Mouse (Mus musculus) spleen, adult 2 months (tissue): Measurements from ENCODE around the gene Npas3. TPM values are rescaled to one million over a fixed set of nuclear protein-coding genes. Genes with fewer than 3 reads are reported as not detected.

Experiments
- DNase-seq, 2 experiments: peaks; one replicate each; pipeline versions ENCODE4 v3.0.0 to v3.0.0-alpha.2; 2012 to 2021; ENCODE audit warnings: low spot score in 2 of 2, low read depth in 1 of 2
- H3K27ac ChIP-seq: fragments of 200-500 bp; 2 replicates; pipeline ENCODE4 v1.5.1; 2012; ENCODE audit warnings: low read length, inconsistent platforms; ENCODE audit not compliant: insufficient read depth
- H3K27me3 ChIP-seq: fragments of 200-500 bp; 2 replicates; pipeline ENCODE4 v1.6.1; 2012; ENCODE audit warnings: mild to moderate bottlenecking, moderate library complexity, low read length, inconsistent platforms; ENCODE audit not compliant: control insufficient read depth, insufficient read depth
- H3K36me3 ChIP-seq: fragments of 200-500 bp; 2 replicates; pipeline ENCODE4 v1.6.1; 2012; ENCODE audit warnings: mild to moderate bottlenecking, low read length, inconsistent platforms; ENCODE audit not compliant: control insufficient read depth, insufficient read depth
- H3K4me1 ChIP-seq: fragments of 200-500 bp; 2 replicates; pipeline ENCODE4 v1.6.1; 2011; ENCODE audit warnings: inconsistent platforms; ENCODE audit not compliant: control insufficient read depth, insufficient read depth, insufficient read length
- H3K4me3 ChIP-seq: fragments of 200-500 bp; 2 replicates; pipeline ENCODE4 v1.5.1; 2011; ENCODE audit warnings: mild to moderate bottlenecking, inconsistent platforms; ENCODE audit not compliant: insufficient read depth, insufficient read length; ENCODE audit errors: extremely low read depth
- CTCF ChIP-seq: fragments of 200-500 bp; IDR thresholded peaks from 2 replicates; pipeline ENCODE4 v1.5.1; 2011; ENCODE audit warnings: mild to moderate bottlenecking, inconsistent platforms; ENCODE audit not compliant: insufficient read depth, insufficient read length, insufficient replicate concordance; ENCODE audit errors: extremely low read depth
- POLR2A ChIP-seq: fragments of 200-500 bp; IDR thresholded peaks from 2 replicates; pipeline ENCODE4 v1.6.1; 2011; ENCODE audit warnings: low read depth, low read length, inconsistent platforms
- WGBS: fragments of 180-500 bp; shearing (Covaris S2); methylation state at CpG from one replicate; pipeline ENCODE4 v1.1.7; 2018; 5-methylcytosine and 5-hydroxymethylcytosine counted together
- polyA plus RNA-seq: library from polyadenylated mRNA; depleted of rRNA; stranded (reverse); fragments of >200 nt; gene quantifications from 2 replicates; pipeline ENCODE4 v1.2.3, GENCODE M21; 2012

The Npas3 gene
- polyA plus RNA-seq, 1 experiment = 0.26 TPM

DNA sequence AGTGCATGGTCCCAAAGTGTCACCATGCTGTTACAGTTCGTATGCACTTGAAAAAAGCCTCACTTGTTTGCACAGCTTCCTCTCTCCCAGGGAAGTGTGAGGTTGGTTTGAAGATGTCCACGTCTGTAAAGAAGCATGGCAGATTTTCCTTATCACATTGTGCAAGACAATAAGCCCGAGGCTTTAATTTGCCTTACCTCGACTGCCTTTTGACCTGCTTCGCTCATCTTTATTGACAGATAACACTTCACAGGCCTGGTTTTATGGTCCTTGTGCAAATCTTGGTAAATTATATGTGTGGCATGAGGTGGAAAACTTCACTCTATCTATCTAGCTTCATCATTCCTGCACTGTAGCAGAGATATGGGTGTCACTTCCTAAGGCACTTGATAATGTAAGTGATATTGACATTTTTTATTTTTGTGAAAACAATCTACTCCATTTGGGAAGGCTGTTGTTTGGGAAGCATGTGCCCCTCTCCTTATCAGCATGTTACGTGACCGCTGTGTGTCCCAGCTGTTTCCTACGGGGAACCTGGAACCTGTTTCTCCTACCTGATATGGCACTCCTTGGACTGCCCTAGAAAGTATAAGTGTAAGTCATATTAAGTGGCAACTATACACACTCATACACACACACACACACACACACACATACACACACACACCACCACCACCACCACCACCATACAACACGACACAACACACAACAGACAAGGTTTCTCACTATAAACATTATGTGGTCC lies 450.2 kb downstream of the Npas3 start:
- DNase-seq = no peak
- TF ChIP-seq CTCF (no peak), POLR2A (no peak)
- 83% methylated on average over 9 of the region's 9 CpGs for WGBS
- H3K27ac ChIP-seq = no peak overlapping the region
- H3K4me1 ChIP-seq = no peaks in the 10 kb centered on the region
- H3K27me3 ChIP-seq = no peaks in the 10 kb centered on the region
- no peak overlapping the region for H3K4me3 ChIP-seq
- no peaks in the 10 kb centered on the region for H3K36me3 ChIP-seq

DNA sequence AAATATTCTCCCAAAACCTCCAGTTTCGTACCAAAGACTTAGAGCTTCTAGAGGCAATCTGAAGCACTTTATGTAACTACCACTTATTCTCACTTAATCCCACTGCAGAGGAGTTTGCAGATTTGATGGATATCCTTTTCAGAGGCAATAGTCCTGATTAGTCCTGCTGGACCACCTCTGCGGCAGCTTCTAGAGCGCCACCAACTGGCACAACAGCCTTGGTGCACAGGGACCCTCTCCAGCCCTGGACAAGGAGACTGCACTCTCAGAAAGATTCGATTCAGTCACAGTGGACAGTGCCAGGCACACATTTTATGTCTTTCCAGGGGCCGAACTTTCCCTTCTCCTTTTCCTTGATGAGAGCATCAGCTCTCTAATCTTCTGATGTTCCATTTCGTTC lies 471.4 kb downstream of the Npas3 start:
- Histone ChIP-seq H3K36me3 (no peaks in the 10 kb centered on the region), H3K4me3 (no peak overlapping the region), H3K4me1 (no peaks in the 10 kb centered on the region), H3K27me3 (no peaks in the 10 kb centered on the region), H3K27ac (no peak overlapping the region)
- DNase-seq = no peak
- TF ChIP-seq CTCF = no peak
- no peak for TF ChIP-seq POLR2A
- WGBS = 55% methylated on average over 6 of the region's 6 CpGs

DNA sequence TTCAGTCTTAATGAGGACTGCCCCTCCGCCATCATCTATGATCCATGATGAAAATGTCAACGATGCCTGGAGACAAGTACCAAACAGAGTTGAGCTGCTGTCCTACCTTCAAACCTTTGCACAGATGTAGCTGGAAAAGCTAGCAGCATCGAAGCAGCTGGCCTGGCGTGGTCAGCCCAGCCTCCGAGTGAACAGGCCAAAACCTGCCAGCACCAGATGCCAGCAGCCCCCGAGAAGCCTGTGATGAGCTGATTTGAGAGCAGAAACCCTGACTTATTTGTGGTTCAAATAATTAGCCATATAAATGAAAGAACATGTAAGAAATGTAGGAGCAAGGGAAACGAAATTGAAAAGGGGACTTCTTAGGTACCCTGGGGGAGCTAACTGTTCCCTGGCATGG lies 473.7 kb downstream of the Npas3 start:
- TF ChIP-seq CTCF = no peak
- TF ChIP-seq POLR2A = no peak
- H3K27ac ChIP-seq = no peak overlapping the region
- 86% methylated on average over 7 of the region's 7 CpGs for WGBS
- no peaks in the 10 kb centered on the region for H3K4me1 ChIP-seq
- no peaks in the 10 kb centered on the region for H3K36me3 ChIP-seq
- no peaks in the 10 kb centered on the region for H3K27me3 ChIP-seq
- DNase-seq = no peak
- H3K4me3 ChIP-seq = no peak overlapping the region

DNA sequence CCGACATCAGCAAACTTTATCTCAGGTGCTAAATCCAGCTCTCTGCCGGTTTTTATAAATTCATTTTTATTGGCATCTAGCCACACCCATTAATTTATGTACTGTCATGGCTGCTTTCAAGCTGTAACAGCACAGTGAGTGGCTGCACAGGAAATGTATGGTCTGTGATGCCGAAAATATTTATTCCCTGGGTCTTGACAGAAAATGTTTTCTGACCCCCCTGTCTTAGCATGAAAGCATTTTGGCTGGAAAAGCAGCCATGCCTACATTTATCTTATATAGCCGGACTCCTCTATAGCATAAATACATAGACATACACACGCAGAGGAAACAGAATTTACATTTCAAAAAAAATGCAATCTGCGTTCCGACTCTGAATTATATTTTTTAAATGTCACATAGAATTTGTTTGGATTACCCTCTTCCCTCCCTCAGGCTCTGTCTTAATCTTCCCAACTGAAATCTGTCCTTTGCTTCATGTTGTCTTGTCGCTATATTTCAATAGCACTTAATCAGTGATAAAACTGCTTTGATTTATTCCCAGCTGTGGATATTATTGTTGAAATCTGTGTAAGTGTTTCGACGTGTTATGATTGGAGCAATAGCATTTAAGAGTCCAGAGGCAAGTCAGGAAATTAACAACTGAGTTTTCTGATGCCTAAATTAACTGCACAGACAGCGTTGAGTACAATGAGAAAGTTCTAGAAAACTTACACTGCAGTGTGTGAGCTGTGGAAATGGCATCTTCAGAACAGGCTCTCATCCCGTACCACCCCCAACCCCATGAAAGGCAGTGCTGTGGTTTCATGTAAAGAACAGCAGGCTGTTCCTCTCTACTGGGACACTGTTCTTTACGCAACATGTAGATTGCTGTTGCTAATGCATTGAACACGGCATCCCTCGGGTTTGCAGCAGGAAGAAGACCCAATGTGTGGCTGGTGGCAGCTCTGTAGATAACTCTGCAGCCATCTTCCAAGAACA lies 474.5 kb downstream of the Npas3 start:
- no peak for DNase-seq
- H3K36me3 ChIP-seq = no peaks in the 10 kb centered on the region
- TF ChIP-seq POLR2A (no peak), CTCF (no peak)
- H3K4me1 ChIP-seq = no peaks in the 10 kb centered on the region
- no peaks in the 10 kb centered on the region for H3K27me3 ChIP-seq
- H3K27ac ChIP-seq = no peak overlapping the region
- H3K4me3 ChIP-seq = no peak overlapping the region
- 84% methylated on average over 15 of the region's 15 CpGs for WGBS

DNA sequence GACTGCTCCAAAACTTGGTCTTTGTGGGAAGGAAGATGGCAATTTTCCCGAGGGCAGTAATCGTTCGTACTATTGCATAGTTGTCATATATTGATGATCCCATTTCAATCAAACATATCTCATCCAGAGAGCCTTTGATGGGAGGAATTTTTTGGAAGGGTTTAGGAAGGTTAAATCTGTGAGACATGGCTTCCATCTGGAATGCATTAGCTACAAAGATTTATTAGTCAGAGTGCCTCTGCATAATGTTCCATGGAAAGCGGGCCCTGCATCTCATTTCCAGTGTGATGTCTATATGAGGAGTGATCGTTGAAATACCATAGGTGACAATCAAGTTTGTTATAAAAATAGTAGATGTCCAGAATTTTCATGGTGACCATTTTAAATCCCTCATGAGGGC lies 480.8 kb downstream of the Npas3 start:
- WGBS = 92% methylated on average over 5 of the region's 5 CpGs
- Histone ChIP-seq H3K4me1 (no peaks in the 10 kb centered on the region), H3K4me3 (no peak overlapping the region), H3K36me3 (no peaks in the 10 kb centered on the region), H3K27me3 (no peaks in the 10 kb centered on the region), H3K27ac (no peak overlapping the region)
- DNase-seq = no peak
- no peak for TF ChIP-seq POLR2A
- no peak for TF ChIP-seq CTCF

DNA sequence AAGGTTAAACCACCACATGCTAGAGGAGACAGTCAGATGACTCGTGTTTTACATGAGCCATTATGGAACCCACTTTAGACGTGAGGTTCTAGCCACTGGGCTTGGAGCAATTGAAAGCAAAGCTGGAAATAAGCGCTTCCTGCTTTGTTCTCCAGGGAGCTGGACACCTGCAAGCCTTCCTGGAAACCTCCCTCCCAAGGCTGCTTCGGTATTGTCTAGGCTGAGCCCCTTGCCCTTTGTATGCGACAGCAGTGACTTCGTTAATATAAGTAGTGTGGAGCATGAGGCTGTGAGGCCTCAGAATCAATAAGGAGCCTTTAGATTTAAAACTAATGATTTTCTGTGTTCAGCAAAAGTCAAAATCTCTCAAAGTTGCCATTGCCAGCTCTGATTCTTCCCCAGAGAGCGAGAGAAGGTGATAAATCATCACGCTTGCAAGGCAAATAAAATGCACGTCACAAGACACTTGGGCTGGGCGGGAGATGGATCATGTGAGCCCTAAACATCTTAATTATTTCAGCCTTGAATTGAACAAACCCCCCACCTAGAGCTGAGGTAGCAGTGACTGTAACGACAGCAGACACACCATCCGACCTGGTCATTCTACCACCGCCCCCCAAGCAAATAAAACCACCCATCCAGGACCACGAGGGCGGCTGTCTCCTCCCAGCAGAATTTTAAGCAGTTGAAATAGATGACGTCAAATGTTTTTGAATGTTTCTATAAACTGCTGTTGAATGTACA lies 490.2 kb downstream of the Npas3 start:
- DNase-seq = no peak
- WGBS = 85% methylated on average over 16 of the region's 16 CpGs

More for the DNA sequence above, 490.2 kb downstream of the Npas3 start:
- H3K4me1 ChIP-seq = no peaks in the 10 kb centered on the region
- no peak for TF ChIP-seq CTCF
- TF ChIP-seq POLR2A = no peak
- no peaks in the 10 kb centered on the region for H3K36me3 ChIP-seq
- H3K4me3 ChIP-seq = no peak overlapping the region
- H3K27ac ChIP-seq = no peak overlapping the region
- H3K27me3 ChIP-seq = no peaks in the 10 kb centered on the region
